Mouse (Mus musculus): ENCODE measurements around the gene Dio3. TPM values are rescaled to one million over a fixed set of nuclear protein-coding genes. Genes with fewer than 3 reads are reported as not detected.
A peak's percentile ranks its signal among the peaks of the same experiment; 100 is the strongest.

Dio3 gene
- total RNA-seq (2014; fragmentation: Nextera tagmentation) (not detected in 2 replicates), total RNA-seq (2017) (not detected in 2 replicates)

- ATAC-seq (replicated peaks; ENCODE audit: poor library complexity, severe bottlenecking): peak; percentile 22; the same call in 1 of the 2 replicates
Observed at GRCm38 (mm10) chr12:110278853-110279252, at the start of gene Dio3. Gene Dio3, plus strand, starts transcription at chr12:110279068.

GRCm38 (mm10) chr12:110230296-110230695 lies 48.6 kb upstream of the Dio3 start:
- no peak for ATAC-seq (replicated peaks; ENCODE audit: poor library complexity, severe bottlenecking)

GRCm38 (mm10) chr12:110230767-110231166 lies 48.1 kb upstream of the Dio3 start:
- ATAC-seq (replicated peaks; ENCODE audit: poor library complexity, severe bottlenecking): no peak

GRCm38 (mm10) chr12:110231709-110232600 lies 46.9 kb upstream of the Dio3 start:
- ATAC-seq (replicated peaks; ENCODE audit: poor library complexity, severe bottlenecking): no peak

GRCm38 (mm10) chr12:110235908-110236307 lies 43.0 kb upstream of the Dio3 start:
- ATAC-seq (replicated peaks; ENCODE audit: poor library complexity, severe bottlenecking): no peak

GRCm38 (mm10) chr12:110237046-110237445 lies 41.8 kb upstream of the Dio3 start:
- no peak for ATAC-seq (replicated peaks; ENCODE audit: poor library complexity, severe bottlenecking)

GRCm38 (mm10) chr12:110239358-110239757 lies 39.5 kb upstream of the Dio3 start:
- no peak for ATAC-seq (replicated peaks; ENCODE audit: poor library complexity, severe bottlenecking)

- ATAC-seq (replicated peaks; ENCODE audit: poor library complexity, severe bottlenecking): no peak
Observed at GRCm38 (mm10) chr12:110244581-110244980, 34.3 kb upstream of the Dio3 start.

- no peak for ATAC-seq (replicated peaks; ENCODE audit: poor library complexity, severe bottlenecking)
Observed at GRCm38 (mm10) chr12:110245461-110245860, 33.4 kb upstream of the Dio3 start.

GRCm38 (mm10) chr12:110252163-110252575 lies 26.7 kb upstream of the Dio3 start:
- ATAC-seq (replicated peaks; ENCODE audit: poor library complexity, severe bottlenecking): no peak

GRCm38 (mm10) chr12:110255731-110256130 lies 23.1 kb upstream of the Dio3 start:
- no peak for ATAC-seq (replicated peaks; ENCODE audit: poor library complexity, severe bottlenecking)

GRCm38 (mm10) chr12:110256478-110257220 lies 22.2 kb upstream of the Dio3 start:
- ATAC-seq (replicated peaks; ENCODE audit: poor library complexity, severe bottlenecking): no peak

GRCm38 (mm10) chr12:110268226-110268625 lies 10.6 kb upstream of the Dio3 start:
- no peak for ATAC-seq (replicated peaks; ENCODE audit: poor library complexity, severe bottlenecking)

- ATAC-seq (replicated peaks; ENCODE audit: poor library complexity, severe bottlenecking): no peak
Observed at GRCm38 (mm10) chr12:110269686-110270085, 9.2 kb upstream of the Dio3 start.

GRCm38 (mm10) chr12:110276034-110276433 lies 2.8 kb upstream of the Dio3 start:
- ATAC-seq (replicated peaks; ENCODE audit: poor library complexity, severe bottlenecking): no peak

GRCm38 (mm10) chr12:110277259-110277964 lies 1.5 kb upstream of the Dio3 start:
- ATAC-seq (replicated peaks; ENCODE audit: poor library complexity, severe bottlenecking): no peak

- ATAC-seq (replicated peaks; ENCODE audit: poor library complexity, severe bottlenecking): no peak
Observed at GRCm38 (mm10) chr12:110277965-110278307, 932 bp upstream of the Dio3 start.

- ATAC-seq (replicated peaks; ENCODE audit: poor library complexity, severe bottlenecking): no peak
Observed at GRCm38 (mm10) chr12:110280373-110280772, 1.5 kb downstream of the Dio3 start.

- ATAC-seq (replicated peaks; ENCODE audit: poor library complexity, severe bottlenecking): no peak
Observed at GRCm38 (mm10) chr12:110283792-110284191, 4.9 kb downstream of the Dio3 start.

GRCm38 (mm10) chr12:110292816-110293215 lies 13.9 kb downstream of the Dio3 start:
- ATAC-seq (replicated peaks; ENCODE audit: poor library complexity, severe bottlenecking): no peak

- ATAC-seq (replicated peaks; ENCODE audit: poor library complexity, severe bottlenecking): no peak
Observed at GRCm38 (mm10) chr12:110294891-110295290, 16.0 kb downstream of the Dio3 start.

All from granulocyte monocyte progenitor cell, adult 5-6 weeks (primary cell).